ENCODE assay signal across 15 mouse cellular contexts in the genomic region with DNA sequence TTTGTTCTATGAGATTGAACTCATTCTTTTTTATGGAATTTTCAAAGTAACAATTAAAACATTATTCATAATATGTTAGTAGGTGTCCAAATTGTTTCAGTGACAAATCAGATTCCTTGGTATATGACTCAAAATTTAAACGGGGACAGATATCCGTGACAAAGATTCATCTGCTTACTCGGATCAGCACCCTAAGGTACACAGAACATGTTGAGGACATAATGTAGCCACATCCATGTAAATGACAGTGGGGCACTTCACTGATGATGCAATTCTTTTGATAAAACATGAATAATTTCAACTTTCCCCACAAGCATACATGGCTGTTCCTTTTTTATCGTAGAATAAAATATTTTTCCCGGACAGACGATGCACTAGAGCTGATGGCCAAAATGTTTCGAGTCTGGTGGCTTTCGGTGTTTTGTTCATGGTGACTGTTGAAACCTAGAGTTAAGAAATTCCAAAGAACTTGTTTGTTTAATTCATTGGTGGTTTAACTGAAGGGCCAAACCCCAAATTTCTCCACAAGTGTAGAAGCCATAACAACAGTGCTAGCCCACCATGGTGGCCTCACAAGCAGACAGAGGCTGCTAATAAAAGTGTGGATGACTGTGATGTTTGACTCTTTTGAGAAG. TPM values are rescaled to one million over a fixed set of nuclear protein-coding genes. Genes with fewer than 3 reads are reported as not detected.
DNase-seq lines count a peak whose midpoint lies in the region; ATAC-seq and TF ChIP-seq lines count a peak whose summit lies in the region.
"Had no signal": no experiment of that assay in that cellular context is flagged by ENCODE, and none has a peak within 500 bp of the region (broad histone marks: within the 10 kb centered on the region; RNA-seq: fewer than 3 reads in every experiment).

No protein-coding gene starts in this region.

- peaks cover 54% of the 10 kb centered on the region for H3K4me1 ChIP-seq in liver, embryonic 12.5 days
- H3K4me1 ChIP-seq in forebrain, embryonic 15.5 days: peaks cover 18% of the 10 kb centered on the region
- H3K4me1 ChIP-seq in forebrain, embryonic 14.5 days (ENCODE audit: control insufficient read depth, insufficient read depth, low read length): 0 out of 2 replicates have a peak, but pooled peaks cover 4% of the 10 kb centered on the region

- peak overlapping the region; percentile 7; the same call in 1 of the 2 replicates for H3K4me3 ChIP-seq in left cerebral cortex, adult 2 months
- H3K4me3 ChIP-seq in liver, embryonic 12.5 days: peak overlapping the region; percentile 95
- H3K4me3 ChIP-seq in forebrain, embryonic 15.5 days: no peak overlapping the region
- H3K4me3 ChIP-seq in forebrain, embryonic 14.5 days (ENCODE audit: low read depth, low read length): no peak overlapping the region
- H3K4me3 ChIP-seq: embryonic facial prominence, embryonic 12.5 days; midbrain, embryonic 15.5 days had no signal

- H3K9ac ChIP-seq in liver, embryonic 12.5 days: peak overlapping the region; percentile 98
- H3K9ac ChIP-seq in forebrain, embryonic 15.5 days (replicated peaks): no peak overlapping the region
- no peak overlapping the region for H3K9ac ChIP-seq in forebrain, embryonic 14.5 days (ENCODE audit: low read length)
- H3K9ac ChIP-seq: embryonic facial prominence, embryonic 12.5 days; hindbrain, embryonic 14.5 days; midbrain, embryonic 15.5 days had no signal

- ATAC-seq in liver, embryonic 12.5 days: no peak
- ATAC-seq in forebrain, embryonic 15.5 days (replicated peaks): no peak
- ATAC-seq in forebrain, embryonic 14.5 days: no peak
- ATAC-seq: midbrain, embryonic 15.5 days had no signal

- TF ChIP-seq CTCF in left cerebral cortex, adult 2 months (IDR thresholded peaks at IDR 0.05): no peak

- no peak for DNase-seq in left cerebral cortex, adult 2 months (ENCODE audit: extremely low spot score in 1 of 2, low spot score in 2 of 2)
- DNase-seq in left cerebral cortex, adult 9 months (ENCODE audit: low spot score in 2 of 2): no peak
- peak; percentile 29 for DNase-seq in thymus, postnatal 4 days
- DNase-seq in thymus, postnatal 36 days: no peak
- no peak for DNase-seq in forebrain, embryonic 14.5 days (ENCODE audit: low spot score)
- DNase-seq: adrenal gland, postnatal 10 days; cerebellum, postnatal 36 days; kidney, adult 11 months; kidney, postnatal 25 days; right cerebral cortex, postnatal 4 days had no signal

- H3K9me3 ChIP-seq in liver, embryonic 12.5 days (replicated peaks): no peaks in the 10 kb centered on the region
- no peaks in the 10 kb centered on the region for H3K9me3 ChIP-seq in forebrain, embryonic 15.5 days
- no peaks in the 10 kb centered on the region for H3K9me3 ChIP-seq in forebrain, embryonic 14.5 days (replicated peaks; ENCODE audit: control insufficient read depth, low read length)
- H3K9me3 ChIP-seq: embryonic facial prominence, embryonic 12.5 days; midbrain, embryonic 15.5 days had no signal

- intact Hi-C loops in left cerebral cortex, adult 2 months (cut with DNase I): no loop called here

- no peaks in the 10 kb centered on the region for H3K36me3 ChIP-seq in liver, embryonic 12.5 days
- H3K36me3 ChIP-seq in forebrain, embryonic 15.5 days: no peaks in the 10 kb centered on the region
- no peaks in the 10 kb centered on the region for H3K36me3 ChIP-seq in forebrain, embryonic 14.5 days (ENCODE audit: control insufficient read depth, insufficient read depth, low read length)
- H3K36me3 ChIP-seq: embryonic facial prominence, embryonic 12.5 days; midbrain, embryonic 15.5 days had no signal

- WGBS in liver, embryonic 12.5 days (ENCODE audit: insufficient replicate concordance): 36% methylated on average over 8 of the region's 8 CpGs
- 94% methylated on average over 8 of the region's 8 CpGs for WGBS in forebrain, embryonic 15.5 days
- WGBS in forebrain, embryonic 14.5 days: 94% methylated on average over 8 of the region's 8 CpGs

- peaks cover 19% of the 10 kb centered on the region for H3K27me3 ChIP-seq in liver, embryonic 12.5 days (replicated peaks)
- peaks cover 40% of the 10 kb centered on the region for H3K27me3 ChIP-seq in forebrain, embryonic 15.5 days
- peaks cover 28% of the 10 kb centered on the region for H3K27me3 ChIP-seq in forebrain, embryonic 14.5 days (replicated peaks; ENCODE audit: control insufficient read depth, insufficient read depth, low read length)

- H3K4me2 ChIP-seq in liver, embryonic 12.5 days: peak overlapping the region; percentile 96
- no peak overlapping the region for H3K4me2 ChIP-seq in forebrain, embryonic 15.5 days (replicated peaks)
- H3K4me2 ChIP-seq in forebrain, embryonic 14.5 days (ENCODE audit: low read length): no peak overlapping the region
- H3K4me2 ChIP-seq: embryonic facial prominence, embryonic 12.5 days; hindbrain, embryonic 14.5 days; midbrain, embryonic 15.5 days had no signal

- H3K27ac ChIP-seq in left cerebral cortex, adult 2 months: no peak overlapping the region
- H3K27ac ChIP-seq in liver, embryonic 12.5 days: peak overlapping the region; percentile 89
- no peak overlapping the region for H3K27ac ChIP-seq in forebrain, embryonic 15.5 days (replicated peaks)
- no peak overlapping the region for H3K27ac ChIP-seq in forebrain, embryonic 14.5 days (ENCODE audit: low read depth, low read length)
- H3K27ac ChIP-seq: embryonic facial prominence, embryonic 12.5 days; hindbrain, embryonic 14.5 days; midbrain, embryonic 15.5 days had no signal

RNA-seq across cellular contexts. Expression of a gene that starts 2.9 kb away (rescaled TPM):
- 1 to 10 TPM; 2.8 to 3.5 TPM for total RNA-seq in left cerebral cortex, adult 2 months (2021)
- 59.1 and 61.0 TPM in 2 replicates for polyA plus RNA-seq in liver, embryonic 12.5 days (2016; fragmentation: Nextera tagmentation; extraction: Ambion mirVana)
- 2.4 and 2.8 TPM in 2 replicates for polyA plus RNA-seq in forebrain, embryonic 15.5 days (2015; fragmentation: Nextera tagmentation; extraction: Ambion mirVana)
- 1.9 and 2.9 TPM in 2 replicates for polyA plus RNA-seq in forebrain, embryonic 14.5 days (2014; fragmentation: Nextera tagmentation; extraction: Ambion mirVana)

Comparison
In these comparisons a context has a peak if more than half of its experiments do, and no peak if none do; other contexts are left out.
1. H3K4me3 ChIP-seq: peak in left cerebral cortex, adult 2 months (single experiment) and liver, embryonic 12.5 days (single experiment); none in forebrain, embryonic 15.5 days (single experiment) and forebrain, embryonic 14.5 days (single experiment).
2. RNA of a gene that starts 2.9 kb away (polyA plus RNA-seq): 59.1 to 61.0 TPM in liver, embryonic 12.5 days; 2.4 to 2.8 TPM in forebrain, embryonic 15.5 days and 1.9 to 2.9 TPM in forebrain, embryonic 14.5 days; every median in the first group is over 10 times any median in the second.